Mouse (Mus musculus) cerebellum, postnatal 4 days (tissue): ENCODE results near the gene Sult4a1.

Source experiments
- DNase-seq, 2 experiments: peaks; one replicate each; pipeline ENCODE4 v3.0.0; 2022; ENCODE audit warnings: low spot score in 2 of 2, mixed read lengths in 1 of 2

Gene Sult4a1

GRCm38 (mm10) chr15:84096051-84096450, 9.5 kb downstream of the Sult4a1 start:
- DNase-seq, result peak; percentile 50 to 85

- DNase-seq, result no peak
Observed at GRCm38 (mm10) chr15:84094921-84095320, 10.6 kb downstream of the Sult4a1 start.

GRCm38 (mm10) chr15:84086775-84087174, 18.8 kb downstream of the Sult4a1 start:
- DNase-seq, result no peak

DNA sequence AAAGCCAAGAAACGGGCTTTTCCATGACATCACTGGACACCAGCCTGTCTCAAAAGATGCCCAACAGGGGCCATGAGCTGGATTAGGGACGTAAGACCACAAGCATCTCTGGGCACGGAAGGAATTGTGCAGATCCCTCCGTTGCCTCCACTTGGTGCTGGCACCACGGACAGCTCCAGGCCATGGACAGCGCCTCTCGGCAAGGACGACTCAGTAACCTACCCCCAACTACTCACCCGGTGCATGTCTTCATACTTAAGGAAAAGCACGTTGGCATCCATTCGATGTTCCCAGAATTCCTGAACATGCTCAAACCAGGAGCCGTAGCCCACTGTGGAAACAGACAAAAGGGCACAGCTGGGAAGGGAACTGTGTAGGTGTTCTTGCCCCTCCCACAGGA, 19.2 kb downstream of the Sult4a1 start:
- DNase-seq, result no peak

DNA sequence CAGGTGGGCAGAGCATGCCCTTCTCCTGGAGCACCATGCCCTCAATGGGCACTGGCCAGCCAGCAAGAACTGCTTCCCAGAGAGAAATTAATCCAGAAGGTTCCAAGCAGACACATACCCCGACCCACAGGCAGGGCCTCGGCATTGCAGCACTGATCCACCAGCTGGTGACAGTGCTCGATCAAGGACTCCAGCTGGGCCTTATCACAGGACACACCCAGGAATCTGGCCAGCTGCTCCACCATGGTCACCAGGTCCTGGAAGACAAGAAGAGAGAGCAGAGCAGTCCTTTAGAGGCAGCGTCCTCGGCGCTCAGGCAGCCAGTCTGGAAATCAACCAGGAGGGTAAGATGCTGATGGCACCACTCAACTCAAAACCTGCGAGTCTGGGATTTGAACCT, 25.5 kb downstream of the Sult4a1 start:
- DNase-seq, result no peak

DNA sequence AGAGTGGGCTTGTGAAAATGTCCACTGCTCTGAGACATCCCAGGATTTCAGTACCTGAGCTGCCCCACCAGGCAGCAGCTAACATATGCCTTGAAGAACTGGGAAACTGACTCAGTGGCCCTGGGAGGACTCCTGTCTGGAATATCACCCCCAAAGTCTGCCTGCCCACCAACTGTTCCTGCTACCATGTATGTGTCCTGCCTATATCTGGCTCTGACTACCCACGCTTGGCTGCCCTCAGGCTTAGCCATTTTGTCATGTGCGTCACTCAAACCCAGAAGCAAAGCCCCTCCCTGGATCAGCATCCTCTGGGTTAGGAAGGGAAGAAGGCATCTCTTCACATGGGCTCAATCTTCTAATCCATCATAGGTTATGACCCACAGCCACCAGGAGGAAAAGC, 26.0 kb downstream of the Sult4a1 start:
- no peak for DNase-seq

GRCm38 (mm10) chr15:84078667-84079066, 26.9 kb downstream of the Sult4a1 start:
- no peak for DNase-seq

DNA sequence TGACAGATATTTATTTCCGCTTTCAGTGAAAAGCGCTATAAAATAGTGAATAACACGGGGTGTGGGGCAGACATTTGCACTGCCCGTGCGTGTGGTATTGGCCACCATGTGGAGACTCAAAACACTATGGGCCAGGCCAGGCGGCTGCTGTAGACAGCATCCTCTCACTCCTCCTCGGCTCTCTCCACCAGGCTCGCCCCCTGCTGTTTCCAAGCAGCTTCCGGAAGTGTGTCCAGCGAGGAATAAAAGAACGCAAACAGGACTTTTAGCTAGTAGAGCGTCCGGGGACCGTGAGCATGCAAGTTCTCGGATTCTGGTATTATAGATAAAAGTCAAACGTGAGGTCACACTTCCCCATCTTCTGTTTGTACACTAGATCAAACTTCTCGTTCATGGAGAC, 28.4 kb downstream of the Sult4a1 start:
- no peak for DNase-seq

DNA sequence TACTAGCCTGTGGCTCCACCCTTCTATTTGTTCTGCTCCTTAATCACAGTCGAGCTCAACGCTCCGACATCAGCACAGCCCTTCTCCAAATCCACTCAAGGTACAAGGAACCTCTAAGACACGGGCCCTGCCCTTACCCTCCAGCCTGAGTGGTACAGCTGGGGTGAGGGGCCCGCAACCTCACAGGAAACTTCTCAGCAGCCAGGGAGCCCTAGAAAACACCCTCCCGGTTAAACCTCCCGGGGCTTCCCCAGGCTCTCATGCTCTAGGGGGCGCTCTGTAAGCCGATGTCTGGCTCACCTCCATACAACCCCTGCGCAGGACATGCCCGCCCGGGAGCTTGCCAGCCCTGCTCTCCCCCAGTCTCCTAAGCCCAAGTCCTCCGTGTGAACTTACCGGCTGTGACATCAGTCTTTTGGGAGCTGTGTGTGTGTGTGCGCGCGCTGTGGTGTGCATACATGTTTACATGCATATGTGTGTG, 30.8 kb downstream of the Sult4a1 start:
- no peak for DNase-seq

GRCm38 (mm10) chr15:84073911-84074704, 31.4 kb downstream of the Sult4a1 start:
- peak; percentile 85 to 86 for DNase-seq

DNA sequence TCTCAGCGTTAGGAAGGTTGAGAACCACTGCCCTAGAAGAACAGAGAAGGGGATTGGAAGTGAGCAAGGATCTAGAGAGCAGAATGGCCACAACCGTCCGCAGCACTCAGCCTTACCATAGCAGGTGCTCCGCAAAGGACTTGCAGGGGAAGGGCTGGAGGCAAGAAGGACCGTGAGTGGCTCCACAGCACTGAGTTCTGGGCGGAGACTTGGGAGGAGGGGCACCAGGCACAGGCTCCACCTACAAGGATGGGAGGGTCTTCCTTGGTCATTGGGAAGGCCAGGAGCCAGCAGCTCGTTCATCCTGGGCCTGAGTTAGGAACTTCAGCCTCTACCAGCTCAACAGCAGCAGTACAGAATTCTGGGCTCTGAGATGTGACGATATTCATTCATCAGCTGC, 32.5 kb downstream of the Sult4a1 start:
- no peak for DNase-seq

DNA sequence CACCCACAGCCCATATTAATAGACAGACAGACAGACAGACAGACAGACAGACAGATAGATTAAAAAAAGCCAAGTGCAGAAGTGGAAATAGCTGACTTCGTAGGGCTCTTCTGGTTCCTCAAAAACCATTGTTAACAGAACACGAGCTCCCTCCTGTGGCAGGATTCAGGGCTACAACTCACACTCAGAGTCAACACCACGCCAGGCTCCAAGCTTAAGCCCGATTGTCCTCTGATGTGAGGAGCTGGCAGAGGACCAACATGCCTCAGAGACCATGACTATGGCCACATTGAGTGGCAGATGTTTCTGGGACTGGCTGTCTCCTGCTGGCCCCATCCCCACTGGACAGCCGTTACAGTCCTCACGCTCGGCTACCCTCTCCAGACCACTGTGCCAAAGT, 33.3 kb downstream of the Sult4a1 start:
- peak; percentile 86 to 97 for DNase-seq

- no peak for DNase-seq
Observed at GRCm38 (mm10) chr15:84070116-84070676, 35.4 kb downstream of the Sult4a1 start.

DNA sequence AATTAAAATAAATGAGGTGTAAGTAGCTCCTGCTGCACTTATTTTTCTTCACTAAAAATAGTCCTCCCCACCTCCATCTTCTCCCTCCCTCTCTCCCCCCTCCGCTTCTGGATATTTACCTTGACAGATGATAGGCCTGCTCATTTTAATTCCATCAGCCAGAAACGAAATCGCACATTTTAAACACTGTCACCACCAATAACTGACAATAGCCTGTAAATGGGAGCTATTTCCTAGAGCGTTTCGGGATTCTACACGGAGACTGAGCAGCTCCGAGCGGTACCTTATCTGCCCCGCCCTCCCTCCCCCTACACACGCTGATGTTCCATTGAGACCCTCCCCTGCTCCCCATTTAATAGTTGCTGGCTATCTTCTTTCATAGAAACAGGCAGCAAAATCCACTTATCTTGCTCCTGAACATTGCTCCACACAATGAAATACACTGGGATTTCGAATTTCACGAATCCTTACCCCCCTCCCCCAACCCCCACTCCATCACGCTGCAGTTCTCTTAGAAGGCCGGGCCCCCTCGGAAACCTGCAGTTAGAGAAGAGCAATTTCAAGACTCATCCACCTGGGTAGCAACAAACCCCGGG, 36.0 kb downstream of the Sult4a1 start:
- no peak for DNase-seq

DNA sequence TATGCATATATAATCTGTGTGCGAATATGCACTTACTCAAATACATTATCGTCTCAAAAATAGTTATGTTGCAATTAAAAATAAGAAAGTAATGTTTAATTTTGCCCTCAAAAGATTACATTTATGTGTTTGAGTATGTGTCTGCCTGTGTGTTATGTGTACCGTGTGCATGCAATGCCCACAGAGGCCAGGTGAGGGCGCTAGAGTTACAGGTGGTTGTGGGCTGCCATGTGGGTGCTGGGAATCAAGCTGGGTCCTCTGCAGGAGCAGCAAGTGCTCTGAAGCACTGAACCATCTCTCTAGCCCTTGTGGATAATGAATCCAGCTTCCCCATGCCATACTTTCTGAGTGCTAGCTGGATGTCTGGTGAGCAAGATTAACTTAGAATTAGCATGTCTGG, 39.9 kb downstream of the Sult4a1 start:
- DNase-seq, result no peak

GRCm38 (mm10) chr15:84065140-84065539, 40.4 kb downstream of the Sult4a1 start, which contains the start of gene Efcab6:
Efcab6 (minus strand) TSS chr15:84065379.
- DNase-seq, result peak in 1 of 2 experiments; percentile 55

DNA sequence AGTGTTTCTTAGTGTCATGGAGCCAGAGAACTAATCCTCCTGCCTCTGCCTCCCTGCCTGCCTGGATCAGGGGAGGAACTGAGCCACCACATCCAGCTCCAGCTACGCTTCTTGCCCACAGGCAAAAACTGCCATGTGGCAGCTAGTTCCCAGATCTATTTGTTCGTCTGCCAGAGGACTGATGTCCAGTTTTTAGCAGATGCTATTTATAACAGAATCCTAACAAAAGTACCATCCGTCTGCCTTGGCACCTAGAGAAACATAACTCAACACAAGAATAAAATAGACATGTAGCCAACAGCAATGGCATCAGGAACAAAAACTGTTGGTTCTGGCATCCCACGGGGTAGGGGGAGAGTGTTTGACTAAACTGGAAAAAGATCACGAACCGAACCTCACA, 46.7 kb downstream of the Sult4a1 start:
- DNase-seq, result no peak

- no peak for DNase-seq
Observed at GRCm38 (mm10) chr15:84056083-84056482, 49.5 kb downstream of the Sult4a1 start.

DNA sequence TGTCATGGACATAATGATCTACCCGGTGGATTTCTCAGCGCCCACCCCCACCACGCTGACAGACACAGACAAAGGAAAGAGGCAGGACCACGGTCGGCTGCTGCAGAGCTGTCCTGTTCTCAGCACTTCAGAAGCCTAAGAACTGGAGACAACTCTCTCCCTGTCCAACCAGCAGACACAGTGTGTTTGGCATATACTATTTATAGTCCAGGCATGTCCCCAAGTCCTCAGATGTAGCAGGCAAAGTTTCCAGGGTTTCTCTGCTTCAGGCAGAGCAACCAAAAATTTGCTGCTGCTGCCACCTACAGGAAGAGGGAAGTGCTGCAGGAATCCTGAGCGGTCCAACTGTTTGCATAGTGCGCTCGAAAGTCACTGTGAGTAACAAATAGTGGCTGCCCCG, 51.7 kb downstream of the Sult4a1 start:
- peak; percentile 74 to 89 for DNase-seq

DNA sequence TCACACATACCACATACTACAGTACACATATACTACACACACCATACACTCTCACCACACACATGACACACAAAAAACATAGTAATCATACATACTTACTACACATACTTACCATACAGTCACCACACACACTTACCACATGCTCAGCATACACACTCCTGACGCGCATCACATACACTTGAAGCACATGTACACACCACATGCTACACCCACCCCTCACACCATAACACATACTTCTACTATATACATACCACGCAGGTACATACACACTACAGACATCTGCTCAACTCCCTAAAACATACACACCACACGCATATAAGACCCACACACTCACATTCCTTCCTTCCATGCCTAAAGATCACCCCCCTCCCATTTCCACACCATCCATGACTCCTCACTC, 52.3 kb downstream of the Sult4a1 start:
- no peak for DNase-seq

DNA sequence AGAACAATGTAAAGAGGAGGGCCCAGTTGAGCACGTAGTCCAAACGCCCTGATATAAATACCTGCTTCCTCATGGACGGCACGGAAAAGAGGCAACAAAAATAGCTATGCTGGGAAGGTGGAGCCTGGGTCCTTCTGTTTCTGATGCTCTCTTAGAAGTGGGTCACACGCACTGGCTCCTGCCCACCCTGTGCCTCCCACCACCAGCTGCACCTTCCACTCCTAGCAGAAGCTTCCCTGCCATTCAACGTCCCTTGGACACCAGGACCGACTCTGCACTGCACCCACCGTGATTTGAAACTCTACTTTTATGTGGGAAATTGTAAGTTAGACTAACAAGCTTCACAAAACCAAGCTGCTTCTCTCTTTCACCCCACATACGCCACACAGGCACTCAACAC, 53.2 kb downstream of the Sult4a1 start:
- no peak for DNase-seq

DNA sequence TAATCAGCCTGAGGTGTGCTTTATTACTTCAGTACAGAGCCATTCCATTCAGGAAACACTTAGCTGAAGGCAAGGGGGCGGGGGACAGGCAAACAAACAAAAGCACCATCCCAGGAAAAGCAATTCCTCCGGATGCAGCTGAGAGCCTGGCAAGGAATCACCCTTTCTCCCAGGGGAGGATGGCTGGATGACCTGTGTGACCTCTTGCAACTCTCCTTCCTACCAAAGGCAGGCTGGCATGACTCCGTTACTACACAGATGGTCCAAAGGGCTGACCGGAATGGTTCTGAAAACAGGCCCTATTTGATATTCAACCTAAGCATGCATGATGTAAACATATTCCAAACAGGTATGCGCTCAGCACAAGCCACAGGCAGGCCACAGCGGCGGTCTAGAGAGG, 56.0 kb downstream of the Sult4a1 start:
- no peak for DNase-seq

GRCm38 (mm10) chr15:84045562-84045961, 60.0 kb downstream of the Sult4a1 start:
- DNase-seq, result no peak
